Mouse (Mus musculus) E14TG2a.4 (cell line): ENCODE measurements around the gene Aaas.

Experiments
- CTCF ChIP-seq: conservative IDR thresholded peaks from 2 replicates; pipeline ENCODE4 v1.5.1; 2014; ENCODE audit warnings: low read length
- NANOG ChIP-seq: IDR thresholded peaks from 2 replicates; pipeline ENCODE4 v1.6.1; 2014; ENCODE audit warnings: borderline replicate concordance, low read length, mixed read lengths
- POU5F1 ChIP-seq: IDR thresholded peaks from 2 replicates; pipeline ENCODE4 v1.6.1; 2014; ENCODE audit warnings: low read length, borderline replicate concordance

DNA sequence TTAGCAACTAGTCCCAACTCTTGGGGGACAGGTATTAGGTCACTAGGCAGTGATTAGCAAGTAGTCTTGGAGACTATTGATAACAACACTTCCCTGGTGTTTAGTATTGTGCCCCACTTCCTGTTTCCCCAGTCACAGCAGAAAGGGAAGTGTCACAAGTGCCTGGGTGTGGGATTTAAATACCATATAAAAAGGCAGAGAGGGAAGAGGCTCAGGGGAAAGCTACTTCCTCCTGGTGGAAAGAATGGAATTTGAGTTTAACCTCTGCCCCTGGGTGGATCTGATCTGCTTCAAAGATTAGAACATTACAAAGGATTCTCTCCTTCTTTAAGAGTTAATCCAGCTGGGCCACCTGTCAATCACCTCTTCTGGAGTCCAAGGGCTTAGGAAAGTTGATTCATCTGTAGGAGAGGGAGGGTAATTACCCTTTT, 43.0 kb upstream of the Aaas start:
- TF ChIP-seq CTCF = no peak
- no peak for TF ChIP-seq NANOG
- TF ChIP-seq POU5F1 = no peak
